Mouse (Mus musculus) neural tube, embryonic 12.5 days (tissue): ENCODE results near the gene Prickle1. TPM values are rescaled to one million over a fixed set of nuclear protein-coding genes. Genes with fewer than 3 reads are reported as not detected.

Experiments used
- ATAC-seq: fragments of 200-750 bp; cut with Nextera tagmentation; 2 replicates; pipeline ENCODE4 v1.8.0; 2017; ENCODE audit warnings: low read depth, mild to moderate bottlenecking, moderate TSS enrichment, moderate library complexity; ENCODE audit not compliant: low FRiP score
- H3K27ac ChIP-seq: fragments of 300-500 bp; sonication (generic); 2 replicates; pipeline ENCODE4 v1.5.1; 2016
- H3K27me3 ChIP-seq: fragments of 300-500 bp; sonication (generic); replicated peaks from 2 replicates; pipeline ENCODE4 v1.6.1; 2016; ENCODE audit warnings: mild to moderate bottlenecking
- H3K36me3 ChIP-seq: fragments of 300-500 bp; sonication (generic); 2 replicates; pipeline ENCODE4 v1.6.1; 2016; ENCODE audit warnings: mild to moderate bottlenecking
- H3K4me1 ChIP-seq: fragments of 300-500 bp; sonication (generic); 2 replicates; pipeline ENCODE4 v1.6.1; 2016
- H3K4me2 ChIP-seq: fragments of 300-500 bp; sonication (generic); replicated peaks from 2 replicates; pipeline ENCODE4 v1.6.1; 2016; ENCODE audit warnings: mild to moderate bottlenecking
- H3K4me3 ChIP-seq: fragments of 300-500 bp; sonication (generic); 2 replicates; pipeline ENCODE4 v1.5.1; 2016
- H3K9ac ChIP-seq: fragments of 300-500 bp; sonication (generic); 2 replicates; pipeline ENCODE4 v1.6.1; 2016; ENCODE audit warnings: mild to moderate bottlenecking
- H3K9me3 ChIP-seq: fragments of 300-500 bp; sonication (generic); 2 replicates; pipeline ENCODE4 v1.6.1; 2016; ENCODE audit warnings: mild to moderate bottlenecking
- WGBS: fragments of 180-500 bp; shearing (Covaris S2); methylation state at CpG from one replicate; pipeline ENCODE4 v1.1.7; 2016; 5-methylcytosine and 5-hydroxymethylcytosine counted together
- polyA plus RNA-seq: library from polyadenylated mRNA; unstranded; fragments of >200 nt; fragmentation: Nextera tagmentation; extraction: Ambion mirVana; gene quantifications from 2 replicates; pipeline ENCODE4 v1.2.1, GENCODE M21; 2016

The Prickle1 gene
- polyA plus RNA-seq, 1 experiment from 2014 or later: 19.2 TPM

- H3K4me1 ChIP-seq: peaks cover 2% of the 10 kb centered on the region; the same call in 1 of the 2 replicates
- H3K4me3 ChIP-seq: no peak overlapping the region
- no peak overlapping the region for H3K27ac ChIP-seq
- no peak overlapping the region for H3K9ac ChIP-seq
- ATAC-seq: no peak
- no peaks in the 10 kb centered on the region for H3K27me3 ChIP-seq
- 85% methylated on average over 4 of the region's 4 CpGs for WGBS
- no peaks in the 10 kb centered on the region for H3K36me3 ChIP-seq
- H3K4me2 ChIP-seq: no peak overlapping the region
- no peaks in the 10 kb centered on the region for H3K9me3 ChIP-seq
These were observed 59.5 kb downstream of the Prickle1 start for GRCm38 (mm10) chr15:93536191-93536590.

GRCm38 (mm10) chr15:93530703-93531032 is 65.0 kb downstream of the Prickle1 start:
- 70% methylated on average over 3 of the region's 3 CpGs for whole genome bisulfite sequencing
- H3K27ac ChIP-seq: no peak overlapping the region
- H3K36me3 ChIP-seq: no peaks in the 10 kb centered on the region
- H3K4me3 ChIP-seq: no peak overlapping the region
- H3K4me2 ChIP-seq: 0 out of 2 replicates have a peak overlapping the region, but pooled peaks have one; percentile 16
- H3K4me1 ChIP-seq: peaks cover 15% of the 10 kb centered on the region
- no peaks in the 10 kb centered on the region for H3K9me3 ChIP-seq
- no peak overlapping the region for H3K9ac ChIP-seq
- no peak for ATAC-seq
- no peaks in the 10 kb centered on the region for H3K27me3 ChIP-seq

- no peak for ATAC-seq
- Histone ChIP-seq H3K4me2 (0 out of 2 replicates have a peak overlapping the region, but pooled peaks have one; percentile 16), H3K9me3 (no peaks in the 10 kb centered on the region), H3K36me3 (no peaks in the 10 kb centered on the region), H3K27me3 (no peaks in the 10 kb centered on the region), H3K9ac (no peak overlapping the region), H3K4me3 (no peak overlapping the region), H3K27ac (no peak overlapping the region), H3K4me1 (peaks cover 15% of the 10 kb centered on the region)
- 28% methylated on average over 12 of the region's 12 CpGs for WGBS
These were observed 65.6 kb downstream of the Prickle1 start for GRCm38 (mm10) chr15:93529831-93530702.

GRCm38 (mm10) chr15:93525305-93525917 is 70.3 kb downstream of the Prickle1 start:
- no peak overlapping the region for H3K4me2 ChIP-seq
- H3K4me1 ChIP-seq: peaks cover 9% of the 10 kb centered on the region
- no peak overlapping the region for H3K9ac ChIP-seq
- 94% methylated on average over 5 of the region's 5 CpGs for WGBS
- no peaks in the 10 kb centered on the region for H3K9me3 ChIP-seq
- no peaks in the 10 kb centered on the region for H3K36me3 ChIP-seq
- no peak for ATAC-seq
- H3K27me3 ChIP-seq: peaks cover 16% of the 10 kb centered on the region; the same call in 1 of the 2 replicates
- H3K4me3 ChIP-seq: no peak overlapping the region
- H3K27ac ChIP-seq: no peak overlapping the region

GRCm38 (mm10) chr15:93521787-93522180 is 73.9 kb downstream of the Prickle1 start:
- ATAC-seq: no peak
- WGBS: 42% methylated on average over 3 of the region's 3 CpGs
- peaks cover 20% of the 10 kb centered on the region; the same call in 1 of the 2 replicates for H3K27me3 ChIP-seq
- H3K9ac ChIP-seq: no peak overlapping the region
- no peaks in the 10 kb centered on the region for H3K36me3 ChIP-seq
- H3K9me3 ChIP-seq: no peaks in the 10 kb centered on the region
- no peak overlapping the region for H3K4me3 ChIP-seq
- H3K27ac ChIP-seq: no peak overlapping the region
- H3K4me1 ChIP-seq: peaks cover 23% of the 10 kb centered on the region
- no peak overlapping the region for H3K4me2 ChIP-seq

GRCm38 (mm10) chr15:93521088-93521786 is 74.5 kb downstream of the Prickle1 start:
- Histone ChIP-seq H3K4me3 (no peak overlapping the region), H3K36me3 (no peaks in the 10 kb centered on the region), H3K9ac (no peak overlapping the region), H3K27me3 (peaks cover 20% of the 10 kb centered on the region; the same call in 1 of the 2 replicates), H3K27ac (no peak overlapping the region), H3K9me3 (no peaks in the 10 kb centered on the region), H3K4me2 (no peak overlapping the region), H3K4me1 (peaks cover 23% of the 10 kb centered on the region)
- 23% methylated on average over 11 of the region's 11 CpGs for WGBS
- ATAC-seq: no peak

GRCm38 (mm10) chr15:93519836-93520826 is 75.6 kb downstream of the Prickle1 start:
- H3K4me2 ChIP-seq: peak overlapping the region; percentile 99
- H3K27ac ChIP-seq: no peak overlapping the region
- H3K4me3 ChIP-seq: peak overlapping the region; percentile 80; the same call in 1 of the 2 replicates
- H3K9ac ChIP-seq: no peak overlapping the region; the same call in 1 of the 2 replicates
- 8% methylated on average over 17 of the region's 17 CpGs for WGBS
- no peak for ATAC-seq
- no peaks in the 10 kb centered on the region for H3K36me3 ChIP-seq
- H3K4me1 ChIP-seq: peaks cover 23% of the 10 kb centered on the region
- peaks cover 23% of the 10 kb centered on the region; the same call in 1 of the 2 replicates for H3K27me3 ChIP-seq
- H3K9me3 ChIP-seq: no peaks in the 10 kb centered on the region

- no peak overlapping the region for H3K27ac ChIP-seq
- H3K4me2 ChIP-seq: peak overlapping the region; percentile 99
- H3K4me3 ChIP-seq: peak overlapping the region; percentile 80
- peak; percentile 89 for ATAC-seq
- peaks cover 23% of the 10 kb centered on the region for H3K4me1 ChIP-seq
- no peaks in the 10 kb centered on the region for H3K9me3 ChIP-seq
- no peaks in the 10 kb centered on the region for H3K36me3 ChIP-seq
- peaks cover 23% of the 10 kb centered on the region; the same call in 1 of the 2 replicates for H3K27me3 ChIP-seq
- WGBS: under 1% methylated on average over 83 of the region's 85 CpGs
- peak overlapping the region; percentile 53 for H3K9ac ChIP-seq
These were observed 76.5 kb downstream of the Prickle1 start for GRCm38 (mm10) chr15:93518941-93519835.

- H3K9ac ChIP-seq: peak overlapping the region; percentile 53; the same call in 1 of the 2 replicates
- peaks cover 23% of the 10 kb centered on the region; the same call in 1 of the 2 replicates for H3K27me3 ChIP-seq
- no peak overlapping the region for H3K27ac ChIP-seq
- peaks cover 27% of the 10 kb centered on the region for H3K4me1 ChIP-seq
- H3K4me3 ChIP-seq: peak overlapping the region; percentile 80
- no peaks in the 10 kb centered on the region for H3K9me3 ChIP-seq
- no peaks in the 10 kb centered on the region for H3K36me3 ChIP-seq
- ATAC-seq: no peak
- 2% methylated on average over 23 of the region's 23 CpGs for WGBS
- H3K4me2 ChIP-seq: peak overlapping the region; percentile 99
These were observed 77.4 kb downstream of the Prickle1 start for GRCm38 (mm10) chr15:93518143-93518902.

GRCm38 (mm10) chr15:93517022-93517565 is 78.6 kb downstream of the Prickle1 start:
- peaks cover 29% of the 10 kb centered on the region for H3K4me1 ChIP-seq
- H3K4me3 ChIP-seq: no peak overlapping the region
- peaks cover 18% of the 10 kb centered on the region; the same call in 1 of the 2 replicates for H3K27me3 ChIP-seq
- no peaks in the 10 kb centered on the region for H3K9me3 ChIP-seq
- WGBS: 73% methylated on average over 11 of the region's 11 CpGs
- no peak overlapping the region for H3K9ac ChIP-seq
- H3K27ac ChIP-seq: no peak overlapping the region
- H3K36me3 ChIP-seq: no peaks in the 10 kb centered on the region
- no peak for ATAC-seq
- H3K4me2 ChIP-seq: peak overlapping the region; percentile 99; the same call in 1 of the 2 replicates
